Comparison of ENCODE assay signal across 26 mouse cellular contexts in the genomic region with DNA sequence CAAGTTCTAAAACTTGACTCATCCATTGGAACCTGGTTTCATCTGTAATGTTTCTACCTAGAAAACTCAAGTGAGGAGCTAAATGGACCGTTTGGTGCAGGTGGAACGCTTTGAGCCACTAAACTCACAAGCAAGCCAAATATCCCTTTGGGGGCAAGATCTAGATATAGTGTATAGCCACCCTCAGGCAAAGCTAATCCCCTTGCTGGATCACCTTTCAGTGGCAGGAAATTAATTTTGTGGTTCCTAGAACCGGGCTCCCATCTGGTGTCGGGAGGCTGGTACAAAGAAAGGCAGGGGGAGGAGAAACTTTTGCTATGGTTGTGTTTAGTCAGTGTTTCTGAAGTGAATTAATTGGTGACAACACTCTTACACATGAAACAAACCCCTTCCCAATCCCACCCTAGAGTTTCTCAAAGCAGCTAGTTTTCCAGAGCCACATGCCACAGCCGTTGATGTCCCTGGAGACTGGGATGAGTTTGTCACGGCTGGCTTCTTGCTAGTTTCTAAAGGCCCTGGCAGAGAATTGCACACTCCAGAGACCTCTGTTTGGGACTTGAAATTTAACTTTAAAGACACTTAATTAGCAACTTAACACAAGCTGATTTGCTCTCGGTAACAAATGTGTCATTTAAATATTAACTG. TPM values are rescaled to one million over a fixed set of nuclear protein-coding genes. Genes with fewer than 3 reads are reported as not detected.
DNase-seq lines count a peak whose midpoint lies in the region; ATAC-seq and TF ChIP-seq lines count a peak whose summit lies in the region.
"Had no signal": no experiment of that assay in that cellular context is flagged by ENCODE, and none has a peak within 500 bp of the region (broad histone marks: within the 10 kb centered on the region; RNA-seq: fewer than 3 reads in every experiment).

No protein-coding gene starts in this region.

- TF ChIP-seq EP300 in lung, postnatal 0 days (IDR thresholded peaks at IDR 0.05) = no peak

- H3K9me3 ChIP-seq in embryonic facial prominence, embryonic 11.5 days (replicated peaks; ENCODE audit: control insufficient read depth, low read length) = no peaks in the 10 kb centered on the region
- H3K9me3 ChIP-seq in embryonic facial prominence, embryonic 10.5 days = no peaks in the 10 kb centered on the region
- no peaks in the 10 kb centered on the region for H3K9me3 ChIP-seq in hindbrain, postnatal 0 days (ENCODE audit: low read length)
- H3K9me3 ChIP-seq in hindbrain, embryonic 10.5 days = no peaks in the 10 kb centered on the region
- no peaks in the 10 kb centered on the region for H3K9me3 ChIP-seq in lung, postnatal 0 days (ENCODE audit: low read length)
- no peaks in the 10 kb centered on the region for H3K9me3 ChIP-seq in embryonic facial prominence, embryonic 14.5 days (ENCODE audit: control insufficient read depth, low read length)
- H3K9me3 ChIP-seq: embryonic facial prominence, embryonic 13.5 days; forebrain, embryonic 12.5 days; hindbrain, embryonic 13.5 days; limb, embryonic 12.5 days; liver, embryonic 15.5 days; stomach, embryonic 15.5 days had no signal

- H3K9ac ChIP-seq in embryonic facial prominence, embryonic 11.5 days (replicated peaks; ENCODE audit: low read length) = no peak overlapping the region
- no peak overlapping the region for H3K9ac ChIP-seq in hindbrain, postnatal 0 days (replicated peaks; ENCODE audit: low read length)
- no peak overlapping the region for H3K9ac ChIP-seq in lung, postnatal 0 days (replicated peaks; ENCODE audit: low read depth)
- no peak overlapping the region for H3K9ac ChIP-seq in embryonic facial prominence, embryonic 14.5 days (ENCODE audit: low read depth, low read length)
- H3K9ac ChIP-seq: embryonic facial prominence, embryonic 13.5 days; forebrain, embryonic 12.5 days; forebrain, postnatal 0 days; hindbrain, embryonic 13.5 days; limb, embryonic 12.5 days; liver, embryonic 15.5 days; stomach, embryonic 15.5 days had no signal

- no peak for ATAC-seq in embryonic facial prominence, embryonic 11.5 days (replicated peaks; ENCODE audit: insufficient number of reproducible peaks, low FRiP score, low TSS enrichment, low read depth)
- no peak for ATAC-seq in hindbrain, postnatal 0 days
- ATAC-seq in lung, postnatal 0 days = no peak
- peak; percentile 42; the same call in 1 of the 2 replicates for ATAC-seq in embryonic facial prominence, embryonic 14.5 days (ENCODE audit: low read depth)
- ATAC-seq in monocyte, adult 5-6 weeks (replicated peaks; ENCODE audit: insufficient number of reproducible peaks, low FRiP score, low TSS enrichment, poor library complexity, severe bottlenecking) = no peak
- ATAC-seq: forebrain, postnatal 0 days; intestine, postnatal 0 days had no signal

- H3K27ac ChIP-seq in embryonic facial prominence, embryonic 11.5 days (replicated peaks; ENCODE audit: low read depth, low read length) = no peak overlapping the region
- no peak overlapping the region for H3K27ac ChIP-seq in embryonic facial prominence, embryonic 10.5 days (replicated peaks)
- no peak overlapping the region for H3K27ac ChIP-seq in hindbrain, postnatal 0 days
- H3K27ac ChIP-seq in hindbrain, embryonic 10.5 days = no peak overlapping the region
- H3K27ac ChIP-seq in lung, postnatal 0 days (ENCODE audit: low read length) = peak overlapping the region; percentile 20; the same call in 1 of the 2 replicates
- no peak overlapping the region for H3K27ac ChIP-seq in embryonic facial prominence, embryonic 14.5 days (replicated peaks; ENCODE audit: low read depth, low read length)
- H3K27ac ChIP-seq: embryonic facial prominence, embryonic 13.5 days; forebrain, embryonic 12.5 days; hindbrain, embryonic 13.5 days; kidney, postnatal 0 days; limb, embryonic 12.5 days; liver, embryonic 15.5 days; macrophage; stomach, embryonic 15.5 days had no signal

- DNase-seq in embryonic facial prominence, embryonic 11.5 days (ENCODE audit: low spot score) = peak; percentile 21
- no peak for DNase-seq in embryonic facial prominence, embryonic 10.5 days (ENCODE audit: low spot score)
- peak; percentile 45 for DNase-seq in hindbrain, postnatal 0 days (ENCODE audit: low spot score)
- no peak for DNase-seq in hindbrain, embryonic 10.5 days (ENCODE audit: low spot score)
- no peak for DNase-seq in lung, postnatal 0 days (ENCODE audit: low spot score)
- no peak for DNase-seq in lung, adult 18-20 months
- DNase-seq in embryonic facial prominence, embryonic 14.5 days (ENCODE audit: low spot score) = peak; percentile 51
- DNase-seq: adrenal gland, adult 8-10 months; cerebellum, adult 11 months; cerebellum, adult 9-10 months; cerebellum, postnatal 36 days; forebrain, postnatal 0 days; gastrocnemius, postnatal 14 days; layer of hippocampus, adult 9-11 months; right cerebral cortex, postnatal 25 days had no signal

- no peak overlapping the region for H3K4me2 ChIP-seq in embryonic facial prominence, embryonic 11.5 days (ENCODE audit: low read depth, low read length)
- H3K4me2 ChIP-seq in hindbrain, postnatal 0 days (ENCODE audit: low read depth, low read length) = no peak overlapping the region
- H3K4me2 ChIP-seq in lung, postnatal 0 days (replicated peaks; ENCODE audit: low read depth, low read length) = no peak overlapping the region
- H3K4me2 ChIP-seq in embryonic facial prominence, embryonic 14.5 days (ENCODE audit: low read depth, low read length) = no peak overlapping the region
- H3K4me2 ChIP-seq: forebrain, embryonic 12.5 days; liver, embryonic 15.5 days; stomach, embryonic 15.5 days had no signal

- no peak overlapping the region for H3K4me3 ChIP-seq in embryonic facial prominence, embryonic 11.5 days (ENCODE audit: low read depth, low read length)
- H3K4me3 ChIP-seq in embryonic facial prominence, embryonic 10.5 days = no peak overlapping the region
- no peak overlapping the region for H3K4me3 ChIP-seq in hindbrain, postnatal 0 days (ENCODE audit: low read length)
- H3K4me3 ChIP-seq in hindbrain, embryonic 10.5 days = no peak overlapping the region
- no peak overlapping the region for H3K4me3 ChIP-seq in lung, postnatal 0 days (ENCODE audit: low read depth, low read length)
- no peak overlapping the region for H3K4me3 ChIP-seq in embryonic facial prominence, embryonic 14.5 days (ENCODE audit: low read depth, low read length)
- H3K4me3 ChIP-seq: embryonic facial prominence, embryonic 13.5 days; forebrain, embryonic 12.5 days; hindbrain, embryonic 13.5 days; limb, embryonic 12.5 days; liver, embryonic 15.5 days; stomach, embryonic 15.5 days had no signal

- H3K4me1 ChIP-seq in embryonic facial prominence, embryonic 11.5 days (ENCODE audit: control insufficient read depth, insufficient read depth, low read length) = peaks cover 2% of the 10 kb centered on the region; the same call in 1 of the 2 replicates
- peaks cover 41% of the 10 kb centered on the region for H3K4me1 ChIP-seq in embryonic facial prominence, embryonic 10.5 days
- H3K4me1 ChIP-seq in hindbrain, postnatal 0 days (ENCODE audit: insufficient read depth, low read length) = peaks cover 9% of the 10 kb centered on the region; the same call in 1 of the 2 replicates
- H3K4me1 ChIP-seq in hindbrain, embryonic 10.5 days (replicated peaks) = peaks cover 19% of the 10 kb centered on the region
- peaks cover 14% of the 10 kb centered on the region; the same call in 1 of the 2 replicates for H3K4me1 ChIP-seq in lung, postnatal 0 days (ENCODE audit: insufficient read depth, low read depth, low read length)
- peaks cover 37% of the 10 kb centered on the region for H3K4me1 ChIP-seq in embryonic facial prominence, embryonic 14.5 days (ENCODE audit: control insufficient read depth, insufficient read depth, low read length)
- H3K4me1 ChIP-seq: liver, embryonic 15.5 days had no signal

- TF ChIP-seq CTCF in hindbrain, postnatal 0 days (IDR thresholded peaks at IDR 0.05; ENCODE audit: low read depth) = no peak
- no peak for TF ChIP-seq CTCF in lung, postnatal 0 days (IDR thresholded peaks at IDR 0.05)

- 39% methylated on average over 7 of the region's 7 CpGs for WGBS in embryonic facial prominence, embryonic 11.5 days
- 41% methylated on average over 7 of the region's 7 CpGs for WGBS in embryonic facial prominence, embryonic 10.5 days
- WGBS in hindbrain, postnatal 0 days = 27% methylated on average over 7 of the region's 7 CpGs
- WGBS in hindbrain, embryonic 10.5 days = 41% methylated on average over 7 of the region's 7 CpGs
- WGBS in lung, postnatal 0 days = 75% methylated on average over 7 of the region's 7 CpGs
- 34% methylated on average over 7 of the region's 7 CpGs for WGBS in embryonic facial prominence, embryonic 14.5 days

- no peaks in the 10 kb centered on the region for H3K36me3 ChIP-seq in embryonic facial prominence, embryonic 11.5 days (replicated peaks; ENCODE audit: control insufficient read depth, insufficient read depth, low read depth, low read length)
- no peaks in the 10 kb centered on the region for H3K36me3 ChIP-seq in embryonic facial prominence, embryonic 10.5 days (replicated peaks)
- H3K36me3 ChIP-seq in hindbrain, postnatal 0 days (ENCODE audit: insufficient read depth, low read length) = no peaks in the 10 kb centered on the region
- no peaks in the 10 kb centered on the region for H3K36me3 ChIP-seq in hindbrain, embryonic 10.5 days
- H3K36me3 ChIP-seq in lung, postnatal 0 days (ENCODE audit: insufficient read depth, low read length) = 0 out of 2 replicates have a peak, but pooled peaks cover 6% of the 10 kb centered on the region
- no peaks in the 10 kb centered on the region for H3K36me3 ChIP-seq in embryonic facial prominence, embryonic 14.5 days (ENCODE audit: control insufficient read depth, insufficient read depth, low read length)
- H3K36me3 ChIP-seq: forebrain, embryonic 12.5 days; limb, embryonic 12.5 days; liver, embryonic 15.5 days; stomach, embryonic 15.5 days had no signal

- no peaks in the 10 kb centered on the region for H3K27me3 ChIP-seq in embryonic facial prominence, embryonic 11.5 days (ENCODE audit: control insufficient read depth, insufficient read depth, low read length)
- peaks cover 30% of the 10 kb centered on the region for H3K27me3 ChIP-seq in embryonic facial prominence, embryonic 10.5 days (replicated peaks; ENCODE audit: low read depth, poor library complexity, severe bottlenecking)
- H3K27me3 ChIP-seq in hindbrain, postnatal 0 days (ENCODE audit: insufficient read depth, low read length) = no peaks in the 10 kb centered on the region
- peaks cover 8% of the 10 kb centered on the region; the same call in 1 of the 2 replicates for H3K27me3 ChIP-seq in hindbrain, embryonic 10.5 days (ENCODE audit: insufficient read depth, poor library complexity, severe bottlenecking)
- H3K27me3 ChIP-seq in lung, postnatal 0 days (replicated peaks; ENCODE audit: insufficient read depth, low read length) = no peaks in the 10 kb centered on the region
- H3K27me3 ChIP-seq in embryonic facial prominence, embryonic 14.5 days (replicated peaks; ENCODE audit: control insufficient read depth, insufficient read depth, low read length) = no peaks in the 10 kb centered on the region; the same call in 1 of the 2 replicates
- H3K27me3 ChIP-seq: CH12.LX; hindbrain, embryonic 13.5 days; stomach, embryonic 15.5 days had no signal

RNA-seq across cellular contexts. Expression of a gene that starts 19.7 kb away (rescaled TPM):
- 50.5 and 56.3 TPM in 2 replicates for polyA plus RNA-seq in embryonic facial prominence, embryonic 11.5 days (2014; fragmentation: Nextera tagmentation; extraction: Ambion mirVana)
- polyA plus RNA-seq in embryonic facial prominence, embryonic 10.5 days (2016; fragmentation: Nextera tagmentation; extraction: Ambion mirVana) = 36.1 and 46.7 TPM in 2 replicates
- total RNA-seq in hindbrain, postnatal 0 days (2014; rRNA removed) = 51.7 and 57.0 TPM in 2 replicates
- 112 and 122 TPM in 2 replicates for polyA plus RNA-seq in hindbrain, postnatal 0 days (2015; fragmentation: Nextera tagmentation; extraction: Ambion mirVana)
- 32.5 and 40.4 TPM in 2 replicates for polyA plus RNA-seq in hindbrain, embryonic 10.5 days (2016; fragmentation: Nextera tagmentation; extraction: Ambion mirVana)
- polyA plus RNA-seq in lung, postnatal 0 days (2015; fragmentation: Nextera tagmentation; extraction: Ambion mirVana) = 333 and 396 TPM in 2 replicates
- polyA plus RNA-seq in embryonic facial prominence, embryonic 14.5 days (2014; fragmentation: Nextera tagmentation; extraction: Ambion mirVana) = 58.2 and 64.0 TPM in 2 replicates
- 0.76 to 3.0 TPM (median 2.7 TPM) in 3 replicates for total RNA-seq in monocyte, adult 5-6 weeks (2017)

Comparison
In these comparisons a context has a peak if more than half of its experiments do, and no peak if none do; other contexts are left out.
1. DNase-seq: peak in embryonic facial prominence, embryonic 11.5 days (single experiment), hindbrain, postnatal 0 days (single experiment) and embryonic facial prominence, embryonic 14.5 days (single experiment); none in embryonic facial prominence, embryonic 10.5 days (single experiment), hindbrain, embryonic 10.5 days (single experiment), lung, postnatal 0 days (single experiment) and lung, adult 18-20 months (0 of 2).